Mouse (Mus musculus): ENCODE results near the gene Olfr1100. TPM values are rescaled to one million over a fixed set of nuclear protein-coding genes. Genes with fewer than 3 reads are reported as not detected.

The Olfr1100 gene
- not detected in 2 replicates for polyA plus RNA-seq (2012; rRNA removed)

- no peak for DNase-seq (ENCODE audit: extremely low spot score in 1 of 2, low spot score in 1 of 2)
These were observed at the start of gene Olfr1100 for GRCm38 (mm10) chr2:86979854-86980253. TSS of gene Olfr1100 (minus strand) at chr2:86979954.

- DNase-seq (ENCODE audit: extremely low spot score in 1 of 2, low spot score in 1 of 2) = no peak
These were observed 47.2 kb upstream of the Olfr1100 start, which contains the start of gene Olfr1104 for GRCm38 (mm10) chr2:87026980-87027379. TSS of gene Olfr1104 (minus strand) at chr2:87027080.

- DNase-seq (ENCODE audit: extremely low spot score in 1 of 2, low spot score in 1 of 2) = no peak
These were observed 18.3 kb upstream of the Olfr1100 start, which contains the start of gene Olfr1102 for GRCm38 (mm10) chr2:86998098-86998497. TSS of gene Olfr1102 (plus strand) at chr2:86998398.

- no peak for DNase-seq (ENCODE audit: extremely low spot score in 1 of 2, low spot score in 1 of 2)
These were observed 11.4 kb upstream of the Olfr1100 start, which contains the start of gene Olfr1101 for GRCm38 (mm10) chr2:86991121-86991520. TSS of gene Olfr1101 (minus strand) at chr2:86991221.

GRCm38 (mm10) chr2:86960593-86960992, 19.2 kb downstream of the Olfr1100 start, which contains the start of gene Olfr1099:
TSS of gene Olfr1099 (minus strand) at chr2:86960693.
- no peak for DNase-seq (ENCODE audit: extremely low spot score in 1 of 2, low spot score in 1 of 2)

- peak; percentile 23 to 58 for DNase-seq (ENCODE audit: extremely low spot score in 1 of 2, low spot score in 1 of 2)
These were observed 53.2 kb downstream of the Olfr1100 start for GRCm38 (mm10) chr2:86926557-86926956.

Other genes starting within 250 kb of the Olfr1100 start
- gene Olfr1089, start 246.3 kb downstream of the Olfr1100 start, polyA plus RNA-seq (2012; rRNA removed) = not detected in 2 replicates
- gene Olfr1090, start 221.0 kb downstream of the Olfr1100 start, polyA plus RNA-seq (2012; rRNA removed) = not detected in 2 replicates
- gene Olfr1093, start 197.5 kb downstream of the Olfr1100 start, polyA plus RNA-seq (2012; rRNA removed) = not detected in 2 replicates
- not detected in 2 replicates for gene Olfr141, start 169.9 kb downstream of the Olfr1100 start, polyA plus RNA-seq (2012; rRNA removed)
- gene Olfr1094, start 155.3 kb downstream of the Olfr1100 start, polyA plus RNA-seq (2012; rRNA removed) = not detected in 2 replicates
- not detected in 2 replicates for gene Olfr1095, start 128.3 kb downstream of the Olfr1100 start, polyA plus RNA-seq (2012; rRNA removed)
- gene Gm13723, start 105.2 kb downstream of the Olfr1100 start, polyA plus RNA-seq (2012; rRNA removed) = not detected in 2 replicates
- gene Olfr1097, start 87.7 kb downstream of the Olfr1100 start, polyA plus RNA-seq (2012; rRNA removed) = not detected in 2 replicates
- gene Olfr1098, start 55.4 kb downstream of the Olfr1100 start, polyA plus RNA-seq (2012; rRNA removed) = not detected in 2 replicates
- gene Olfr1099, start 19.3 kb downstream of the Olfr1100 start, polyA plus RNA-seq (2012; rRNA removed) = not detected in 2 replicates
- not detected in 2 replicates for gene Olfr1101, start 11.3 kb upstream of the Olfr1100 start, polyA plus RNA-seq (2012; rRNA removed)
- gene Olfr1102, start 18.4 kb upstream of the Olfr1100 start, polyA plus RNA-seq (2012; rRNA removed) = not detected in 2 replicates
- 0.15 TPM in 1 of 2 replicates, not detected in the other for gene Olfr1104, start 47.1 kb upstream of the Olfr1100 start, polyA plus RNA-seq (2012; rRNA removed)
- gene Olfr1105, start 56.6 kb upstream of the Olfr1100 start, polyA plus RNA-seq (2012; rRNA removed) = not detected in 2 replicates
- gene Olfr1106, start 72.3 kb upstream of the Olfr1100 start, polyA plus RNA-seq (2012; rRNA removed) = 0.23 TPM in 1 of 2 replicates, not detected in the other
- gene Olfr1107, start 95.9 kb upstream of the Olfr1100 start, polyA plus RNA-seq (2012; rRNA removed) = not detected in 2 replicates
- gene Olfr1109, start 116.1 kb upstream of the Olfr1100 start, polyA plus RNA-seq (2012; rRNA removed) = not detected in 2 replicates
- not detected in 2 replicates for gene Olfr259, start 134.6 kb upstream of the Olfr1100 start, polyA plus RNA-seq (2012; rRNA removed)
- gene Olfr1110, start 160.3 kb upstream of the Olfr1100 start, polyA plus RNA-seq (2012; rRNA removed) = 0.04 TPM in 1 of 2 replicates, not detected in the other
- not detected in 2 replicates for gene Olfr1111, start 172.7 kb upstream of the Olfr1100 start, polyA plus RNA-seq (2012; rRNA removed)
- not detected in 2 replicates for gene Olfr1112, start 207.8 kb upstream of the Olfr1100 start, polyA plus RNA-seq (2012; rRNA removed)
- gene Olfr1113, start 229.0 kb upstream of the Olfr1100 start, polyA plus RNA-seq (2012; rRNA removed) = not detected in 2 replicates